Mouse (Mus musculus): ENCODE data around the gene Mtch1.
"Not testable (repeated sequence)": the region's sequence is repeated elsewhere in the genome, so short reads cannot be mapped to it uniquely, and the experiment has no call there.

Mtch1 gene

DNA sequence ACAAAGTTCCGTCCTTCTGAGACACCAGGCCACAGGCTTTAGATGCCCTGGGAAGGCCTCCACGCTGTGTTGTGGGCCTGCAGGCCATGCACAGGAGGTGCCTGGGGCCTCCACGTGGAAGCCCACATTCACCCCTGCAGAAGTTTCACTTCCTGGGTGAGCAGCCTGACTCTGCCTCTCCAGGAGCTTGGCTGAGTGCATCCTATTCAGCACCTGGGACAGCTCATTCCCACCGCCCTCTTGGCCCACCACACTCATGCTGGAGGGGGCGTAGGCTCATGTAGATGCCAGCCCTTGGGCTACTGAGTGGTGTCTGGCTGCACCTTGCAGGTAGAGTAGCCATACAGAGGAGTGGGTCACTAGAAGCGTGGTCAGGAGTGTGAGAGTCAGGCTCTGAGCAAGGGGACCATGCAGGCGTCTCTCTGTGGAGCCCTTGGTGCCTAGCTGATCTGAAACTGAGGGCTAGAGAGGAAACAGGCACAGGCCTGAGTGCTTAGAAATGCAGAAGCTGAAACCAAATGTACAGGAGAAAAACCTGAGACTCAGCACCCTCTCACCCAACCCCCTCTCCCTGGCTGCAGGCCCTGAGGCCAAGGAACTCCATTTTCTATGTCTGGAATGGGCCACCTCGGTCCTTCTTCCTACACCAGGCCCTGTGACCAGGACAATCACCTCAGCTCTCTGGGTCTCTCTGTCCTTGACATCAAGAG lies 14.4 kb upstream of the Mtch1 start:
- DNase-seq (ENCODE audit: low read depth, low spot score), result no peak

- no peak for DNase-seq (ENCODE audit: low read depth, low spot score)
Observed at GRCm38 (mm10) chr17:29360761-29361221, 13.1 kb upstream of the Mtch1 start, which contains the start of gene Fgd2. Fgd2 (plus strand) TSS chr17:29360914.

GRCm38 (mm10) chr17:29358928-29359327 lies 11.2 kb upstream of the Mtch1 start:
- no peak for DNase-seq (ENCODE audit: low read depth, low spot score)

DNA sequence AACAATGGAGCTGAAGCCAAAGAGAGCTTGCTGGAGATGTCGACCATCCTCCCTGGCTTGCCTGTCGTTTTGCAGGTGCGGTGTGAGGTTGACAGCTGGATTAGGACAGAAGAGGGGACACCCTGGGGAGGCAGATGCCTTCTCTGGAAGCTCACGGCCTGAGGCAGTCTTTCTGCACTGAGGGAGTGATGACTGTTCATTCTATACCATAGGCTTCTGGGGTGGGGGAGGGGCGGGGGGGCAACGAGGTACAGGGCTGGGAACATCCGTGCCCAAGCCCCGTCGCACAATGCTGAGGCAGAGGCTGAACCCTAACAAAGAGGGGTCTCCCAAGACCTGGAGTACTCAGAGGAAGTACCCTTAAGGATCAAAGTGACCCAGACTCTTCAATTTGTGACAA lies 9.1 kb upstream of the Mtch1 start:
- DNase-seq (ENCODE audit: low read depth, low spot score), result no peak

DNA sequence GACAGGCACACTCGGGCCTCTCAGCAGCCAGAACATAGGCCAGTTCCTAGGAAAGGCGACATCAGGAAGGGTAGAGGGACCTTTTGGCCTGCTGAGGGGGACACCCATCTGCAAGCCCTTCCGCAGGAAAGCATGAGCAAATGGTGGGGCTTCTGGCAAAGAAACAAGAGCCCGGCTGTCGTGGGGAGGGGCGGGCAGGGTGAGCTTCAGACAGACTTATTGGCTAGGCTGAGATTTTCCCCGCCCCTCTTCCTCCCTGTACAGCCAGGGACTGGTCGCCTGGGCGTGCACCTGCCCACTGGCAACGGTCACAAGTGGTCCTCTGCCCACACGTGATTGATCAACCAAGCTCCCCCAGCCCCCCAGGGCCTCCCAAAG lies 8.7 kb upstream of the Mtch1 start:
- peak; percentile 74 for DNase-seq (ENCODE audit: low read depth, low spot score)

GRCm38 (mm10) chr17:29355841-29356478 lies 8.2 kb upstream of the Mtch1 start:
- DNase-seq (ENCODE audit: low read depth, low spot score), result no peak

DNA sequence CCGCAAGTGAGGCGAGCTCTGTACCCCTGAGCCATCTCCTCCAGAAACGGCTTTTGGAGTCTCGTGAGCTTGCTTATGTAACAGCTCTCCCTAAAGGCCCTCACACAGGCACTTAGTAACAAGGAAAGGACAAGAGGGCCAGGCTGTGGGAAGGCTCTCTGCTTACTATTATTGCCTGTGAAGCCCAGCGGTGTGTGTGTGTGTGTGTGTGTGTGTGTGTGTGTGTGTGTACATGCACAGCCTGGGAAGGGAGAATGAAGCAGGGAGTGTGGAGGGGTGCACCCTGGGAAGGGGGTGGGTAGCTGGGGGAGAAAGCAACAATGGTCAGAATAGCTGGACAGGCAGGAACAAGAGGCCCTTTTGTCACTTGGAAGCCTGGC lies 7.7 kb upstream of the Mtch1 start:
- peak; percentile 55 for DNase-seq (ENCODE audit: low read depth, low spot score)

DNA sequence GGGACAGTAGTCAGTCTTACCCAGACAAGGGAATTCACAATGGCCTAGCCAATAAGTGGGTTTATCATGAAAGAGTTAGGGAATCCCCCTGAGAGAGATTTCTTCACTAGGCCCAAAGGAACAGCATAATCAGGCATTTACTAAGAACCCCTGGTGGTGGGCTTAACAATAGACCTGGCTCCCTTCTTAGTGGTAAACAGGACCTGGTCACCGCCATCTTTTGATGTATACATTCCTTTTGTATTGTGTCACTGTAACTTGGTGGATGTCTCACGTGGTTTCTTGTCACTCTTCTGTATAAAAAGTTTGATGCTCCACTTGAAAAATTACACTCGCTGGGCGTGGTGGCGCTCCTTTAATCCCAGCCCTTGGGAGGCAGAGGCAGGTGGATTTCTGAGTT lies 3.3 kb upstream of the Mtch1 start:
- DNase-seq (ENCODE audit: low read depth, low spot score), result not testable (repeated sequence)

GRCm38 (mm10) chr17:29348996-29349395 lies 1.3 kb upstream of the Mtch1 start:
- DNase-seq (ENCODE audit: low read depth, low spot score), result no peak

- DNase-seq (ENCODE audit: low read depth, low spot score), result no peak
Observed at GRCm38 (mm10) chr17:29347126-29347644, 549 bp downstream of the Mtch1 start.

DNA sequence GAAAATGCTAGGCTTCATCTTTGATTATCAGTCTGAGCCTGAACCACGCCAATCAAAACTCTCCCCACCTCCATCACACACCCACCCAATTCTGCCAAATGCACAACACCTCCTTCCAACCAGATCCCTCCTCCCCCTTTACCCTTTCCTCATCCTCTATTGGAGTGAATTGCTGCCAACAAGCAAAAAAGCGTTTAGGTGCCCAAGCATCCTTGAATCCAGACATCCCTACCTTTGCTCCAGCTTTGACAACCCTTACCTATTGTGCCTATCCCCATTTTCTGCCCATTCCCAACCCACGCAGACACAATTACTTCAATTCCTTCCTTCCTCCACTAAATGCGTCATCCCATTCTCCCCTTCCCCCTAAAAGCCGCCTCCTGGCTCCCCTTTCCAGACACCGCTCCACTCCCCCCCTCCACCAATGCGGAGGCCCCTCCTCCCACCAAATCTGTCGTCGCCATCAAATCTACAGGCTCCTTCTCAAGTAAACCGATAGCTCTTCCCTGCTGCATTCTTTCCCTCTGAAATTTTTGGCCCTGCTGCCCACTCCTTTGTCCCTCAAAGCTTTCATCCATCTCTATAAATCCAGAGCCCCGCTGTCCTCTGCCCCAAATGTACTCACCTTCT lies 1.1 kb downstream of the Mtch1 start:
- peak; percentile 83 for DNase-seq (ENCODE audit: low read depth, low spot score)

DNA sequence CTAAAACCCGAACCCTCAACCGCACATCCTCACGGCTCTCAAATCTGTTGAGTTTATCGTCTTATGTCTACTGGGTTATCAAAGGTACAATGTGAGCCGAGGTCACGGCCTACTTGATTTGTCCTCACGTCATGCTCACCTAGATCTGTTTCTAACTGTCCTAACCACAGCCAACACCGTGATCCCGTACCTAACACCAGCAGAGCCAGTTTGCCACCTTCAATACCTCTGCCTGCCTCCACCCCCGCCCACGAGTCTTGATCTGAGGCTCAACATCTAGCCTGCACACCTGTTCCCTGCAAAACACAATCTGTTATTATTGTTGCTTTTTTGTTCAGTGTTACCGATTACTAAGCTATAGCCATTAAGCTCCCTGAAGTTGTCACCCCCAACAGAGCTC lies 2.5 kb downstream of the Mtch1 start:
- no peak for DNase-seq (ENCODE audit: low read depth, low spot score)

DNA sequence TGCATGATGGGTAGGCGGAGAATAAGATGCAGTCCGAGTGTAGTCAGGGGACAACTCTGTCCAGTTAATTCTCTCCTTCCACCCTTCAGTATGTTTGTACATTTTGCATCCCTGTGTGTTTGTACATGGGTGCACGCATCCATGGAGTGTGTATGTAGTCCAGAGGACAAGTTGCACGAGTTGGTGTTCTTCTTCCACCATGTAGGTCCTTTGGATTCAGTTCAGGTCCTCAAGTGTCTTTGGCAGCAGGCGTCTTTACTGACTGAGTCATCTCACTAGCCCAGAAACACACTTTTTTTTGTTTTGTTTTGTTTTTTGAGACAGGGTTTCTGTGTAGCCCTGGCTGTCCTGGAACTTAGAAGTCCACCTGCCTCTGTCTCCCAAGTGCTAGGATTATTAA lies 4.5 kb downstream of the Mtch1 start:
- no peak for DNase-seq (ENCODE audit: low read depth, low spot score)

GRCm38 (mm10) chr17:29342010-29342910 lies 5.5 kb downstream of the Mtch1 start:
- DNase-seq (ENCODE audit: low read depth, low spot score), result no peak

- no peak for DNase-seq (ENCODE audit: low read depth, low spot score)
Observed at GRCm38 (mm10) chr17:29341591-29342003, 6.1 kb downstream of the Mtch1 start.

DNA sequence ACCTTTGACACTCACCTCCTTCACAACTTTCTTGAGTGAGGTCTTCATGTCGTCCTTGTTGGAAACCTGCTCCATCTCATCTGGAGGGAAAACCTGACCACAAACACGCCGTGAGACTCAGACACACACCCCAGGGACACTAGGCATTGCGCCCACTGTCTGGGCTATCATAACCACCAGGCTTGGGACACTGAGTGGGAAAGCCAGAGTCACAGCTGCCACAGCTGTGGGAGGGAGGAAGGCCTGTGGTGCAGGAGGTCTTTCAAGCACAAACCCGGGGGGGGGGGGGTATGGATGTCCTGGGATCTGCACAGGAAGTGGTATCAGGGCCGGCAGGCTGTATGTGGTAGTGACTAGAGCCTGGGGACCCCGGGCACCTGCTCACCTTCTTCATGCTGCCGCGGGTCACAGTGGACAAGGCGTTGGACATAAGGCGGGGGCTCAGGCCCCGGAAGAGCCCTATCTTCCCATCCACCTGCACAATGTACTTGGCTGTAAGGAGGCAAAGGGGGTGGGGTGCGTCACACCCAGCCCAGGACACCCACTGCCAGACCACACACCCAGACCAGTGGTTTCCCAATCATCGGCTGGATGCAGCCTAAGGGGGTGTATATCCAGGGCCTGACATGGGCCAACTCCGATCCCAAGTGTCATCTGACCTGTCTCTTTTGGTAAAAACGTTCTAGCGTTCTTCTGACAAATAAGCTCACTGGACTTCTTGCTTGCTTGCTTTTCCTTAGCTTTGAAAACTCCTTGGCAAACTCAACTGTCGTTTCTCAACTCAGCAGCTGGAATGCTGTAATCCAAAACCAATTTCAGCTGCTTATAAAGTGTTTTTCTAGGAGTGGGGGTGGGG lies 7.1 kb downstream of the Mtch1 start:
- DNase-seq (ENCODE audit: low read depth, low spot score), result no peak

- DNase-seq (ENCODE audit: low read depth, low spot score), result no peak
Observed at GRCm38 (mm10) chr17:29339170-29339768, 8.5 kb downstream of the Mtch1 start.

- DNase-seq (ENCODE audit: low read depth, low spot score), result no peak
Observed at GRCm38 (mm10) chr17:29337979-29338823, 9.5 kb downstream of the Mtch1 start.

GRCm38 (mm10) chr17:29336266-29336990 lies 11.3 kb downstream of the Mtch1 start:
- no peak for DNase-seq (ENCODE audit: low read depth, low spot score)

Data from telencephalon, adult 2 months (tissue).